Mouse (Mus musculus): ENCODE measurements around the gene Prkar1b.

Gene Prkar1b

DNA sequence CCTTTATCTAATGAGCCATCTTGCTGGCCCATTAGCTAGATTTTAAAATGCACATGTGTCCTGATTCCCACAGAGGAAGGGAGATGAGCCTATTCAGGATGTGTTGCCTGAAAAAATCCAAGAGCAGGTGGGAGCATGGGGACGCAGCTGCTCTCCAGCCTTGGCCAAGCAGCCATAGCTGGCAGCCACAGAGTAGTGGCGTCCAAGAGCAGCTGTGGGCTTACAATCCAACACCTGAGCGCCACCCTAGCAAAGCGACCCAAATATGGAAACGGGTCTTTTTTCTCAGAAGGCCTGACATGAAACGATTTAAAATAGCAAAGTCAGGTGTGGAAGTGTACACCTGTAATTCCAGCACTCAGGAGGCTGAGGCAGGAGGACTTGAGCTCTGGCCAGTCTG is 145.2 kb downstream of the Prkar1b start:
- DNase-seq (ENCODE audit: low read depth, low spot score): no peak

DNA sequence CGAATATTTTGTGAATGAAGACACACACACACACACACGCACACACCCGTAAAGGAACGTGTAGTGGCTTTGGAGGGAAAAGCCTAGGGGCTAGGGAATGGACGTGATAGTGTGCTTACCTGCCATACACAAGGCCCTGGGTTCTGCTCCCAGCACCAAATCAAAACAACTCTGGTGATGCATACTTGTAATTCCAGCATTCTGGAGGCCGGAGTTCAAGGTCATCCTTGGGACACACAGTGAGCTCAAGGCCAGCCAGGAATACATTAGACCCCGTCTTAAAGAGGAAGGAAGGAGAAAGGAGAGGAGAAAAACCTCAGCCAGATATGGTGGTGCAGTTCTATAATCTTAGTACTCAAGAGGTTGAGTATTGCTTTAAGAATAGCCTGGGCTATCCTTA is 150.1 kb downstream of the Prkar1b start:
- no peak for DNase-seq (ENCODE audit: low read depth, low spot score)

DNA sequence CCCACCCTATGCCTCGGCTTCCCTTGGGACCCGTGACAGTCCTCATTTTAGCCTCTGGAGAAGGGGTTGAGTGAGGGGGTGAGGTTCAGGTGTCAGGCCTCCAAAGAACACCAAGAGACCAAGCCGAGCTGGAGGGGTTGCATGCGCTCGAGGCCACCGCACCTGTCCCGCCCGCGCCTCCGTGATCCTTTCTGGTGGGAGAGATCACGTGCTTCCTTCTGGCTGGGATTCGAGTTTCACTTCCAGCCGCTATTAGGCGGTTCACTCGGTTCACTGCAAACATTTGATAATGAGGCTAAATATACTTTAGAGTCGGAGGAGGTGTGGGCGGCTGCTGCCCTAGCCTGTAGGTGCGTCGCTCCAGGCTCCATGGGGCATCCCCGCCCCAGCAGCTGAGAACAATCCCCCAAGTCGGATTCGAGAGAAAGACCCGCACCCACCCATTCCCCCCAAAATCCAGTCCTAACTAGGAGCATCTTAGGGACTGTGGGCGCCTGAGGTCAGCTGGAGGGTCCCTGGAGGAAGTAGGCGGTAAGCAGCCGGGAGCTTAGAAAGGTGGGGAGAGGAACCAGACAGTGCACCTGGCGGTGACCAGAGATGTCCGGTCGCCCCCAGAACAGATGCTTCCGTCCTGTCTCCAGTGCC is 151.7 kb downstream of the Prkar1b start:
- DNase-seq (ENCODE audit: low read depth, low spot score): no peak

DNA sequence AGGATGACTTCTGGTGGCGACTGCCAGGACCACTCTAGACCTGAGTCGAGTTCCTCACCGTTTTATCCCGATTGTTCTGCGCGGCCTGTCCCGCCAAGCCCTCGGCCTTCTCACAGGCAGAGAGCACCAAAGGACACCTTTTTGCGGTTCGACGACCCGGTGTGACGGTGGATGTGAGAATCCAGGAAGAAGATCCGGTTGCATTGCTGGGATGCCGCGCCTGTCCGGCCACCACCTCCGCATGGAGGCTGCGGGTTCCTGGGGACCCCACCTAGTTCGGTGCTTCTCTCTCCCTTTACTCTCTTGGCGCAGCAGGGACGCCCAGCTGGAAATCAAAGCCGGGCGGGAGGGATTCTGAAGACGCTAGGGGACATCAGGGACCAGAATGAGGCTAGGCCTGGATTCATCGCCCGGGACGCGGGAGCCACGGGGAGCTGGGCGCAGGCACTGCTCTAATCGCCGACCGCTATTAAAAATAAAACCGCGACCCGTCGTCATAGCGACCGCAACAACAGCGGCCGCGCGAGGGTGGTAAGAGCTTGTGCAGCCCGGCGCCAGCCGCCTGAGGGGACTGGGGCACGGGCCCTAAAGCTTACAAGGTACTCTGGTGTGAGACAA is 152.5 kb downstream of the Prkar1b start, which contains the start of gene Pdgfa:
Gene Pdgfa (minus strand): TSS at position 200 of the 618 bp plus-strand sequence.
- peak; percentile 86 for DNase-seq (ENCODE audit: low read depth, low spot score)

DNA sequence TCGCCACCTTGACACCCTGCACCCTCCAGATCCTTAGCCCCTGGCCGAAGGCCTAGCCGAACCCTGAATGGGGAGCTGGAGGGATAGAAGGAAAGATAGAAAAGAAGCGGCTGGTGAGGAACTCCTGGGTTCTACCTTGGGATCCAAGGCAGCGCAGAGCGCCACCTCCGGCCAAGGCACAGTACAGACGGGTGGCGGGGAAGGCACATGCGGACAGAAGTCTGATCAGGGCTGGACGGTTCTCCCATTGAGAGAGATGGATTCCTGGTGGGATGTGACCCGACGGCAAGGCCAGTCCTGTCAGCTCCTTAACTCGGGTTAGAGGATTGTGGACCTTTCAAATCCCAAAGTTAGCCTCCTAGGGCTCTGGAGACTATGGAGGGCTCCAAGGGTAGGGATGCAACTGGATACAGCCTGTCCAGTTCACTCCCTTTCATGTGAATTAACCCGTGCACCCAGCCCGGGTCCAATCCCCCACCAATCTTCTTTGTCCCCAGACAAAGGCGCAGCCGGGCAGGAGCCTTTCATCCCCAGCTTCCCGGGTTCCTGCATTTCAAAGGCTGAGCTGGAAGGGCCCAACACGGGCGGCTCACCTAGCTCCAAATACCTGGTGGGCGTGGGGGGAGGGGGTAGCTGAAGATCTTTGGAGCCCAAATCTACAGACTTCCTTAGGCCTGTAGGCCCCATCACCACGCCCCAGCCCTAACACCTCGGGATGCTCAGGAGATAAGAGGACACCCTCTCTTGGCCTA is 153.3 kb downstream of the Prkar1b start:
- DNase-seq (ENCODE audit: low read depth, low spot score): peak; percentile 27

DNA sequence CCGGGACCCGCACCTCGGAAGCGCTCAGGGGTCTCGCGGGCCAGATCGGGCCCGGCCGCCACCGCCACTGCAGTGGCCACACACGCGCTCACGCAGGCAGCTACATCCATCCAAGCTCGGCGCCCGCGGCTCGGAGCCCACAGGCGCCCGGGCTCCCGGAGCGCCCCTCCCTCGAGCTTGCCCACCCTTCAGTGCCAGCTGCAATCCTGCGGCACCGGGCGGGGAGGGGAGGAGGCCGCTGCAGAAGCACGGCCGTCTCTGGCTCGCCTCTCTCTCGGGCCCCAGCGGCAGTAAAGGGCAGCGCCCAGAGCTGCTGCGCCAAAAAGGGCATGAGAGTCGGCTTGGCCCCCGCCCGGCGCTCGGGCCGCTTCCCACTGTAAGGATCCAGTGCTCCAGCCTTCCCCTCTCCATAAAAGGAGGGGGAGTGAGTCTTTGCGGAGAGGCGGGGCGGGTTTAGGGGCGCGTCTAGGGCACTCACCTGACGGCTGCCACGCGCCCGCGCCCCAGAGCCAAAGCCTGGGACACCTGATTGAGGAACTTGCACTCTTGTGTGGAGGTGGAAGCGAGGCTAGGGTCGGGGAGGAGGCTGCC is 154.0 kb downstream of the Prkar1b start:
- peak; percentile 70 for DNase-seq (ENCODE audit: low read depth, low spot score)

DNA sequence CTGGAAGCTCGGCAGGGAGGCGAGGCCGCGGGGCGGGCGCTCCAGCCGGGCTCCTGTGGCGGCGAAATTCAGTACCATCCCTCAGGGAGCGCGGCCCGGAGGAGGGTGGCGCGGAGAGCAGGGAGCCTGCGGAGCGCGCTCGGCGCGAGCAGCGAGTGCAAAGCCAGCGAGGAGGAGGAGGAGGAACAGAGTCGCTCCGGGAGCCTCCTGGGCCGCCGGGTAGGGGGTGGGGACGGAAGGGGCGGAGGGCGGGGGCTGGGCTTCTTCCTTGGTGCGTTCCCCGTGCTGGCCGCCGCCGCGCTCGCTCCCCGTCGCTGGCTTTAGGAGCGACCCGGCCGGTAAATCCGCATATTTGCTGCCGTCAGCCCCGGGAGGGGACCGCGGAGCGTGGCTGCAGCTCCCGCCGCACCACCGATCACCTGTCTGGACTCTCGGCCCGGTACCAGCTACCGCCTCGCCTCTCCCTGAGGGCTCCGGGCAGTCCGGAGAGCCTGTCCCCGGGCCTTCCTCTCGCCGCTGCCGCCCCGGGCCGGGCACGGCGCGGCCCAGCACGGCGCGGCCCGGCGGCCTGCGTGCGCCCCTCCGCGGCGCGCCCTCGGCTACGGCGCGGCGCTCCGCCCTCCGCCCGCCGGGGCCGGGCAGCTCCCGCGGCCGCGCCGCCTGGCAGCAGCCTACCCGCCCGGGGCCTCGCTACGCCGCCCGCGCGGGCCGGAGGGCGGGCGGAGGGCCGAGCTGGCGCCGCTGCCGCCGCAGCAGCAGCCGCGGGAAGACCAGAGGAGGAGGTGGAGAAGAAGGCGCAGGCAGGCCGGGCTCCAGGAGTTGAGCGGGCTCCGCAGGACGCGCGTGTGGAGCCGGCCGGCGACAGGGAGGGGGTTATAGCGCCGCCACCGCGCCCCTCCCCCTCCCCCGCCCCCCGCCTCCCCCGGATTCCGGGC is 154.7 kb downstream of the Prkar1b start:
- DNase-seq (ENCODE audit: low read depth, low spot score): peak; percentile 70

DNA sequence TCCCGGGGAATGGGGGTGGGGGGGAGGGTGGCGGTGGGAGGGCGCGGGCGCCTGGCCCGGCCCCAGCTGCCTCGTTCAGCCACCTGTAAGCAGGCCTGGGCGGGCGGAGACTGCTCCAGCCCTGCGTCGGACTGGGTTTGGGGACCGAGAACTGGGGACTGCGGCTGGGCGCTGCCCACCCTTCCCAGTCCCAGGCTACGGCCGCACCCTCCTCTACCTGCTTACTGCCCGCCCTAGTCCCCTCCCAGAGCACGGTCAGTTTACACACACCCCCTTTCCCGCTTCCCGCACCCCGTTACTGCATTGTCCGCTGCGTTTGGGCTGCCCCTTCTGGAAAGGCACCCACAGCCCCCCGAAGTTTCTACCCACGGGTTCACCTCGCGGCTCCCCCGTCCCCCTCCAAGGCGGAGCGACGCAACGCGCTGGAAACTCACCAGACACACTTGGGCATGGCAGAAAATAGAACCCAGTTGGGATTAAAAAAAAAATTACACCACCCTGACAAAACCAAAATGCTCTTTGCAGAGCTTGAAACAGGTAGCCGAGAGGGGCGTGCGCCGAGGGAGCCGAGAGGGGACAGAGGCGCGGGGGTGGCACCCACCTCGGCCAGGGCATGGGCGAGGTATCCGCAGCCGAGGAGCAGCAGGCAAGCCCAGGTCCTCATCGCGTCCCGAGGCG is 155.6 kb downstream of the Prkar1b start:
- no peak for DNase-seq (ENCODE audit: low read depth, low spot score)

DNA sequence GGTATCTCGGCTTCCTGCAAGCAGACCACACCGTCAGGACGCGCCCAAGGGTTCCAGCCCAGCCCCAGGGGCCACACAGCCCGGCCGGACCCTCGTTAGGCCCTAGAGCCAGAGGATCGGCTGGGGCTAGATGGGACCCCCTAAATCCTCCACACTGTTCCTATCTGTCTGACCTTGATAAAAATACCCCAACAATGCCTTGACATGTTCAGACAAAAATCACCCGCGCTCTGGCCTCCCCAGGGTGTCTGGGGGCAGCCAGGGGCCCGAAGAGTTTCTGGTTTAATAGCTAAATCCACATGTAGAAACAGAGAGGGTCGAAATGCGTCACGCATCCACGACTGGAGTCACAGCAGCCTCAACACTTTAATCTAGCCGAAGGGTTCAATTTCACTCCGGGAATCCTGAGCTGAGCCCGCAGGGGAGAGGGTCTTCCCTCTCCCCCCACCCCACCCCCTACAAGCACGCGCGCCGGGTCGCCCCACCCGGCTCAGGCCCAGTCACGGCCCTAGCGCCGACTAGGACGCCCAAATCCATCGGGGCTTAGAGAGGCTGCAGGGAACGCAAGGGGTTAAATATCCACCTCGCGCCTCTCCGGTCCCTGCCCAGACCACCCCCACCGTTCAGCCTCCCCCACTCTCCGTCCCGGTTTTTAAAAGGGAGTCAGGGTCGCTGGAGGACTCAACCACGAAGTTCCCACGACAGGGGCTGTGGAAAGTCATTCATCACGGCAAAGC is 156.3 kb downstream of the Prkar1b start:
- DNase-seq (ENCODE audit: low read depth, low spot score): peak; percentile 39

DNA sequence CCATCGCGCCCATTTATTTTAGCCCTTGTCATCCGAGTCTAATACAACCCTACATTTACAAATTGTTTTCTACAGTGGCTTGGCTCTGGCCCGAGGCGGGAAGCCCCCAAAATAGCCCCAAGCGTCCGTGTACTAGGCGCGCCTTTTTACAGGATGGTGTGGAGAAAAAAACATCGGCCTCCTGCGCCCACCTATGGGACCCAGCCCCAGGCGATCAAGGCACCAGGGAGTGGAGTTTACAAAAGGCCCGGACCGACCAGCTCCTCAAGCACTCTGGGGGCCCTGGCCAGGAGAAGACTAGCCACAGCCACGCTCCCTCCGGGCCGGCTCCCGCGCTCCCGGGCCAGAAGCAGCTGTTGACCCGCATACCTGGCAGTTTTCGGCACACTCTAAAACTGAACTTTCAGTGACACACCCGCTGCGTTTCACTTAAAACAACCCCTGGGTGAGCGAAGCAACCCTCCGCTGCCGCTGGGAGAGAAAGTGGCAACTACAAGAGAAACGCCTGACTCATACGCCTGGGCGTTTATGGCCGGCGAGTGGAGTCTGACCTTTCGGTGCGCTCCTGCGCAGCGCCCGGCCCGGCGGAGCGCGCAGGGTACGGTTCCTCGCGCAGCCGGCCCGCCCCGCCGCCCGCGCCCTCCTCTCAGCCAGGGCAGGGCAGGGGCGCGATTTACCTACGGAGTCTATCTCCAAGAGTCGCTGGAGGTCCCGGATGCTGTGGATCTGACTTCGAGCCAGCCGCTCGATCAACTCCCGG is 157.0 kb downstream of the Prkar1b start:
- DNase-seq (ENCODE audit: low read depth, low spot score): peak; percentile 25

DNA sequence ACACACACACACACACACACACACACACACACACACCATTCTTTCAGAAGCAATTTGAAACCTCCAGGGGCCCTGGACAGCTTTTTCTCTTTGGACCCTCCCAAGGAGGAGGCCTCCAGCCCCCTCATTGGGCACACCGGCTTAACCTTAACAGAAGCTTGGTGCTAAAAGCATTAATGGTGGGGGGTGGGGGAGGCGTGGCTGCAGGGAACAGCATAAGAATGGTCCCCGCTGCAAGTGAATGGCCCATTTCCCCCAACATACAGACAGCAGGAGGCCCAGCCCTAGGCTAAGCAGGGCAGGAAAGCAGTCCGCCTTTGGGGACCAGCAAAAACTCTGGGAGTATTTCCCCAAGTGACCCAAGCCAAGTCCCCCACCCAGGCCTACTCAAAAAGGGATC is 158.1 kb downstream of the Prkar1b start:
- no peak for DNase-seq (ENCODE audit: low read depth, low spot score)

DNA sequence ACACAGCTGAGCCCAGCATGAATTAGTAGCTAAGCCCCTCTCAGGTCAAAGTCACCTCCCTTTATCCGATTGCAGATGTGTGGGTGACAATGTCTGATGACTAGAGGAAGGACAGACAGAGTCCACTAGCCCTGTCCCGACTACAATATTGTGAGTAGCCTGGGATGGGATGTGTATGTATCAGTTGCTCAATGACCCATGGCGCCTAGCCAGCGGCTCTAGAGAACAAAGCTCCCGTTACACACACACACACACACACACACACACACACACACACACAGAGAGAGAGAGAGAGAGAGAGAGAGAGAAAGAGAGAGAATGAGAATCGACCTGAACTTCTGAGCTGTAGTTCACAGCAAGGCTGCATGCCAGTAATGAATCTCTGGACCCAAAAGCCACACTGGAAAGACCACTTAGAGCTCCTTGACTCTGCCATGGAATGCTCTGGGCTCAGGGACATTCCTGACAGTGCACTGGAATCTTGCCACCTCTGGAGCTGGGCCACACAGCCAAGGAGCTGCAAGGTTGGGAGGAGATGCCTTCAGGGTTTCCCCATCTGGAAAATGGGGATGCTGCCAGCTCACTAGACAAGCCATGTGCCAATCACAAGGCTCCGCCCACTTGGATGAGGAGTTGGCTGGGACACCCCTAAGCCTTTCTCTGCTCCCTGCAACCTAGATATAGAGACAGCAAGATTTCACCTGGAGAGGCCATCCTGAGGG is 159.0 kb downstream of the Prkar1b start:
- no peak for DNase-seq (ENCODE audit: low read depth, low spot score)

DNA sequence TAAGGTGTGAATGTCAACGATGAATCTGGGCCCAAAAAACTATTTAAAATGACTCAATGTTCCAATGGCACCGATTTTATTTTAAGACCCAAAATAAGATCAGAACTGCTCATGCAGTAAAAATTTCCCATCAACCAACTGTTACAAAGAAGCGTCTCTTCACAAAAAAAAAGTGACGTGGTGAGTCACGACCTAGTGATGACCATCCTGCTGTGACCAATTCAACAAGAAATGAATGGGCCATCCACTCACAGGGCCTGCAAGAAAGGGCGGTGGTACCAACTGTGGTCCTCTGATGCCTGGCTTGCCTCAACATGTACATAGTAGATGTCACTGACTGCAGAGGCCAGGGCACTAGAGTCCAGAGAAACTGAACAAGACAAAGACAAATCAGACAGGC is 160.2 kb downstream of the Prkar1b start:
- DNase-seq (ENCODE audit: low read depth, low spot score): no peak

DNA sequence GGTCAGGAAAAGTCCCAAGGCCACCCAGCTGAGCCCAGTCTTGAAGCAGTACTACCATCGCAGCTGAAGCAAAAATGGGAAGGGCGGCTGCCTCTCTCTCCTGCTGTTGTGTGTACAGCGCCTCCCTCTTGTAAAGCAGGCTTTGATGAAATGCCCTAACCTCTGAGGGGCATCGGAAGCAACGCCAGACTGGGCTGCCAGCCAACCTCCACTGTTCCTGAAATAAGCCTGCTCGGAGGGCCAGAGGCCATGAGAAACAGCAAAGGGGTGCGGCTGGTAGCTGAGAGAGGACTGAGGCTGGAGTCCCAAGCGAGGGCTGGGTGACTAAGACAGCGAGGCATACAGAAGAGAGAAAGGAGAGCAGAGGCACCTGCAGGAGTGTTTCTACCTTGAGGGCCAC is 161.0 kb downstream of the Prkar1b start:
- no peak for DNase-seq (ENCODE audit: low read depth, low spot score)

DNA sequence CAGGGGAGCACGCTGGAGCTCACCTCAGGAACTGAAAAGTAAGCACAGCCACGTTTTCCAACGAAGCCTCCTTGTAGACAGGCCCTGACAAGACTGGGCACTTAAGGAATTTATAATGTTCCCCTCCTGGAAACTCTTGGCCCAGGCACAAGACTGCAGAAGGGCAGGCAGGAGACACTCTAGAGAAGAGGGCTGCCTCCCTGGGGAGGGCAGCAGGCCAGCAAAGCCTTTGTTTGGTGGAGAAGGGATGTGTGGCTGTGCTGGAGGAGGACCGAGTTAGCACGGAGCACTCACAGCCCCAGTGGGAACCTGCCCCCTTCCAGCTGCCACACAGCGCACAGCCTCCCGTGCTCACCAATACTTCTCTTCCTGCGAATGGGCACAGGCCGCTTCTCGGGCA is 161.8 kb downstream of the Prkar1b start:
- DNase-seq (ENCODE audit: low read depth, low spot score): no peak

DNA sequence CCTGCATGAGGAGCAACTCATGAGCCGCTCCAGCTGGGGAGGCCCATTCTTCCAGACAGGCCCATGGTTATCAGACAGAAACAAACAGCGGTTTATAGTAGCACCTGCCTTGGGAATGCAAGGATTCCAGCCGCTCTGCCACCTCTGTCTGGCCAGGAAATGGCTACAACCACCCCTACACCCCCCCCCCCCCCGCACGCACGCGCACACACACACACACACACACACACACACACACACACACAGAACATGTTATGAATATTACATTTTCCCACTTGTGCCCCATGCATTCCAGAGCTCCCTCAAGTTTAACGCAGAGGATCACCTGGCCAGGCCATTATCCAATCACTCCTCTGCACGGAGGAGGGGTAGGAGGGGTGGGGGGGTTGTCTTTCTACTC is 167.9 kb downstream of the Prkar1b start:
- no peak for DNase-seq (ENCODE audit: low read depth, low spot score)

DNA sequence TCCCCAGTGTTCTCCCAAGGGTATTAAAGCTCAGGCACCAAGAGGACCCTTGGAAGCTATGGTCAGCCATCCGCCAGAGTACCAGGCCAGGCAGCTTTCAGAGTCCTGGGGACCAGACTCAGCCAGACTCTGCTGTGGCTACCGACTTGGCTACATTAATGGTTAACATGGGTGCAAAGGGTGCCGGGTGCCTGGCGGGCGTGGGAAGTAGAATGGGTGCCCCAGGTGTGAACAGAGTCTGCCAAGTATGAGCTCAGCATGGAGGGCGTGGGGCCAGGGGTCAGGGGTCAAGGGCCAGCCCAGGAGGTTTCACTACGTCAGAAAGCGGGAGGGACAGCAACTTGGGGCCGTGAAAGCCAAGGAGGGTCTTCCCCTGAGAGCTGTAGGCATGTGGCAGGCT is 169.2 kb downstream of the Prkar1b start:
- DNase-seq (ENCODE audit: low read depth, low spot score): no peak

DNA sequence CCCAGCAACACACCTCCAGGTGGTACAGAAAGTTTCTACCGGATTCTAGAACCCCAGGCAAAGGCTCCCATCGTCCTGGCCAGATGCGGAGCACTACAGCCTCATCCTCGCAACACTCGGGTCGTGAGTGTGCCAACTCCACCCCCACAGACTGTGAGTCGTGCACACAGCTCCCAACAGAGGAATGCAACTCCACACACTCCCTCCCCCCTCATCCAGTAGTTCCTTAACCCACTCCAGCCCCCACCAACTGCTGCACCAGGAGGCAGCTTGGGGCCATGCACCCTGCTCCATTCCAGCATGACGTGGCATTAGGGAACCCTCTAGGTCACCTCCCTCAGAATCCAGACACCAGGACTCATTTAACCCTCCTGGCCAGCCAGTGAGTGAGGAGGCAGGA is 170.0 kb downstream of the Prkar1b start:
- DNase-seq (ENCODE audit: low read depth, low spot score): no peak

DNA sequence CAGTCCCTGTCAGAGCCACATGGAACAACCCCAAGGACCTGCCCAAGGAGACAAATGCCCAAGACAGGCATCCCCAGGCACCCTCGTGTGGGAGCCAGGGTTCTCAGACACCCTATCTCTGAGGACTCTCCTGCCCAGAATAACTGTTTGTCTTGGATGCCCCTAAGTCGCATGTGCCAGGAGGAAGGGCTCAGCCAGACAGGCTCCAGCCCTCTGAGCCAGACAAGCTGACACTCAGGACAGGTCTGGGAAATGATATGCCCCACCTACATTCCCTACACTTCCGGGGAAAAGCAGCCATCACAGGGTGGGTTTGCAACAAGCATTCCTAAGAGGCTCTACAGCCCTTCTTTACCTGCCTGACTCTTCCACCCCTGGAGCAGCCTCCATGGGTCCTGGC is 172.0 kb downstream of the Prkar1b start:
- DNase-seq (ENCODE audit: low read depth, low spot score): no peak
